15 mouse cellular contexts compared by ENCODE assay signal in genomic region chr3:107748260-107748955, GRCm38 (mm10). TPM values are rescaled to one million over a fixed set of nuclear protein-coding genes. Genes with fewer than 3 reads are reported as not detected.
A peak's percentile ranks its signal among the peaks of the same experiment; 100 is the strongest.
DNase-seq lines count a peak whose midpoint lies in the region; ATAC-seq and TF ChIP-seq lines count a peak whose summit lies in the region.
"Had no signal": no experiment of that assay in that cellular context is flagged by ENCODE, and none has a peak within 500 bp of the region (broad histone marks: within the 10 kb centered on the region; RNA-seq: fewer than 3 reads in every experiment).

No protein-coding gene starts in this region.

- 82% methylated on average over 14 of the region's 14 CpGs for WGBS in heart, postnatal 0 days
- WGBS in heart, embryonic 11.5 days (ENCODE audit: insufficient replicate concordance): 78% methylated on average over 14 of the region's 14 CpGs
- WGBS in midbrain, embryonic 10.5 days: 84% methylated on average over 14 of the region's 14 CpGs
- 81% methylated on average over 14 of the region's 14 CpGs for WGBS in midbrain, embryonic 13.5 days

- TF ChIP-seq CTCF in heart, postnatal 0 days (IDR thresholded peaks at IDR 0.05; ENCODE audit: low read depth): peak; percentile 19; the same call in 1 of the 2 replicates
- TF ChIP-seq CTCF in E14TG2a.4 (conservative IDR thresholded peaks at IDR 0.05; ENCODE audit: low read length): peak; percentile 44

- peaks cover 6% of the 10 kb centered on the region; the same call in 1 of the 2 replicates for H3K4me1 ChIP-seq in heart, postnatal 0 days (ENCODE audit: control insufficient read depth, insufficient read depth)
- peaks cover 5% of the 10 kb centered on the region; the same call in 1 of the 2 replicates for H3K4me1 ChIP-seq in heart, embryonic 11.5 days (ENCODE audit: control insufficient read depth, insufficient read depth, low read length)
- peaks cover 2% of the 10 kb centered on the region; the same call in 1 of the 2 replicates for H3K4me1 ChIP-seq in midbrain, embryonic 10.5 days
- H3K4me1 ChIP-seq in midbrain, embryonic 13.5 days (replicated peaks): no peaks in the 10 kb centered on the region
- no peaks in the 10 kb centered on the region for H3K4me1 ChIP-seq in E14TG2a.4 (replicated peaks; ENCODE audit: low read depth, low read length)

- ATAC-seq in heart, postnatal 0 days (ENCODE audit: insufficient read depth, low read depth): no peak
- ATAC-seq in heart, embryonic 11.5 days (replicated peaks; ENCODE audit: insufficient number of reproducible peaks, low FRiP score, low TSS enrichment): no peak
- no peak; the same call in 1 of the 2 replicates for ATAC-seq in midbrain, embryonic 13.5 days
- ATAC-seq: forebrain, postnatal 0 days had no signal

- peaks cover 78% of the 10 kb centered on the region for H3K36me3 ChIP-seq in heart, postnatal 0 days (replicated peaks; ENCODE audit: control insufficient read depth, insufficient read depth, low read length)
- peaks cover 9% of the 10 kb centered on the region for H3K36me3 ChIP-seq in heart, embryonic 11.5 days (ENCODE audit: control insufficient read depth, insufficient read depth, low read length)
- peaks cover 78% of the 10 kb centered on the region for H3K36me3 ChIP-seq in midbrain, embryonic 10.5 days
- peaks cover 16% of the 10 kb centered on the region; the same call in 1 of the 2 replicates for H3K36me3 ChIP-seq in midbrain, embryonic 13.5 days
- no peaks in the 10 kb centered on the region for H3K36me3 ChIP-seq in E14TG2a.4 (ENCODE audit: insufficient read depth, low read length)

- no peaks in the 10 kb centered on the region for H3K27me3 ChIP-seq in heart, postnatal 0 days (ENCODE audit: control insufficient read depth, insufficient read depth, low read length)
- H3K27me3 ChIP-seq in heart, embryonic 11.5 days (ENCODE audit: control insufficient read depth, insufficient read depth, low read length): no peaks in the 10 kb centered on the region
- no peaks in the 10 kb centered on the region for H3K27me3 ChIP-seq in midbrain, embryonic 10.5 days (ENCODE audit: low read depth, poor library complexity, severe bottlenecking)
- no peaks in the 10 kb centered on the region for H3K27me3 ChIP-seq in midbrain, embryonic 13.5 days
- peaks cover 48% of the 10 kb centered on the region for H3K27me3 ChIP-seq in E14TG2a.4 (ENCODE audit: insufficient read depth, low read length)
- H3K27me3 ChIP-seq: hindbrain, embryonic 13.5 days; lung, embryonic 15.5 days had no signal

- no peak for TF ChIP-seq EP300 in heart, postnatal 0 days (IDR thresholded peaks at IDR 0.05; ENCODE audit: low read depth)

- DNase-seq in heart, postnatal 0 days (ENCODE audit: low spot score): no peak
- DNase-seq in midbrain, embryonic 10.5 days (ENCODE audit: low spot score): no peak
- DNase-seq in induced T-regulatory cell, adult 2 months (ENCODE audit: low read depth): peak; percentile 32
- DNase-seq in yolk sac, embryonic 10.5 days (ENCODE audit: low spot score): no peak
- no peak for DNase-seq in gastrocnemius, postnatal 25 days
- DNase-seq: adrenal gland, adult 8-10 months; cerebellum, adult 8-10 months; forebrain, postnatal 0 days; kidney, postnatal 10 days; thymus, postnatal 36 days had no signal

- no peak overlapping the region for H3K27ac ChIP-seq in heart, postnatal 0 days (ENCODE audit: low read depth)
- H3K27ac ChIP-seq in heart, embryonic 11.5 days (ENCODE audit: low read depth, low read length): no peak overlapping the region
- peak overlapping the region; percentile 57; the same call in 1 of the 2 replicates for H3K27ac ChIP-seq in midbrain, embryonic 10.5 days (replicated peaks)
- H3K27ac ChIP-seq in midbrain, embryonic 13.5 days: no peak overlapping the region
- H3K27ac ChIP-seq: hindbrain, embryonic 13.5 days; lung, embryonic 15.5 days had no signal

- H3K9ac ChIP-seq in heart, postnatal 0 days (replicated peaks; ENCODE audit: low read depth, low read length): no peak overlapping the region
- no peak overlapping the region for H3K9ac ChIP-seq in heart, embryonic 11.5 days (ENCODE audit: low read depth, low read length)
- no peak overlapping the region for H3K9ac ChIP-seq in midbrain, embryonic 13.5 days (replicated peaks)
- H3K9ac ChIP-seq: forebrain, postnatal 0 days; hindbrain, embryonic 13.5 days; lung, embryonic 15.5 days had no signal

- H3K9me3 ChIP-seq in heart, postnatal 0 days (replicated peaks; ENCODE audit: control insufficient read depth, low read length): no peaks in the 10 kb centered on the region
- H3K9me3 ChIP-seq in heart, embryonic 11.5 days (replicated peaks; ENCODE audit: control insufficient read depth, low read length): no peaks in the 10 kb centered on the region
- no peaks in the 10 kb centered on the region for H3K9me3 ChIP-seq in midbrain, embryonic 10.5 days (replicated peaks)
- no peaks in the 10 kb centered on the region for H3K9me3 ChIP-seq in midbrain, embryonic 13.5 days
- no peaks in the 10 kb centered on the region for H3K9me3 ChIP-seq in E14TG2a.4 (ENCODE audit: low read length)
- H3K9me3 ChIP-seq: hindbrain, embryonic 13.5 days; lung, embryonic 15.5 days had no signal

- H3K4me2 ChIP-seq in heart, postnatal 0 days (ENCODE audit: low read depth, low read length): no peak overlapping the region
- H3K4me2 ChIP-seq in heart, embryonic 11.5 days: no peak overlapping the region
- H3K4me2 ChIP-seq in midbrain, embryonic 13.5 days (replicated peaks): no peak overlapping the region
- H3K4me2 ChIP-seq: hindbrain, embryonic 13.5 days; lung, embryonic 15.5 days had no signal

- no peak overlapping the region for H3K4me3 ChIP-seq in heart, postnatal 0 days (ENCODE audit: low read depth, low read length)
- no peak overlapping the region for H3K4me3 ChIP-seq in heart, embryonic 11.5 days (ENCODE audit: low read depth, low read length)
- H3K4me3 ChIP-seq in midbrain, embryonic 10.5 days: no peak overlapping the region
- no peak overlapping the region for H3K4me3 ChIP-seq in midbrain, embryonic 13.5 days (replicated peaks)
- no peak overlapping the region for H3K4me3 ChIP-seq in E14TG2a.4 (replicated peaks; ENCODE audit: low read length)
- H3K4me3 ChIP-seq: hindbrain, embryonic 13.5 days; lung, embryonic 15.5 days had no signal

RNA-seq across cellular contexts. Expression of gene Csf1, which starts 11.9 kb away (rescaled TPM):
- 18.2 and 23.6 TPM in 2 replicates for total RNA-seq in heart, postnatal 0 days (2014; rRNA removed; ENCODE audit: low replicate concordance)
- 7.7 and 8.1 TPM in 2 replicates for polyA plus RNA-seq in heart, postnatal 0 days (2015; fragmentation: Nextera tagmentation; extraction: Ambion mirVana)
- polyA plus RNA-seq in heart, embryonic 11.5 days (2014; fragmentation: Nextera tagmentation; extraction: Ambion mirVana): 10.7 and 11.0 TPM in 2 replicates
- polyA plus RNA-seq in midbrain, embryonic 10.5 days (2016; fragmentation: Nextera tagmentation; extraction: Ambion mirVana): 6.5 and 7.7 TPM in 2 replicates
- polyA plus RNA-seq in midbrain, embryonic 13.5 days (2015; fragmentation: Nextera tagmentation; extraction: Ambion mirVana): 4.9 and 5.3 TPM in 2 replicates
- 10 to 100 TPM in 1 of 2 experiments, 1 to 10 TPM in 1; 9.5 to 10.6 TPM for total RNA-seq in gastrocnemius, postnatal 25 days (2021)

RNA-seq across cellular contexts. Expression of gene Ahcyl1, which starts 52.0 kb away (rescaled TPM):
- 19.2 and 32.0 TPM in 2 replicates for total RNA-seq in heart, postnatal 0 days (2014; rRNA removed; ENCODE audit: low replicate concordance)
- polyA plus RNA-seq in heart, postnatal 0 days (2015; fragmentation: Nextera tagmentation; extraction: Ambion mirVana): 39.4 and 43.3 TPM in 2 replicates
- 56.1 and 68.1 TPM in 2 replicates for polyA plus RNA-seq in heart, embryonic 11.5 days (2014; fragmentation: Nextera tagmentation; extraction: Ambion mirVana)
- polyA plus RNA-seq in midbrain, embryonic 10.5 days (2016; fragmentation: Nextera tagmentation; extraction: Ambion mirVana): 92.4 and 99.8 TPM in 2 replicates
- polyA plus RNA-seq in midbrain, embryonic 13.5 days (2015; fragmentation: Nextera tagmentation; extraction: Ambion mirVana): 108 and 116 TPM in 2 replicates
- total RNA-seq in gastrocnemius, postnatal 25 days (2021): 10 to 100 TPM; 30.7 to 31.8 TPM
